Mouse (Mus musculus) thymus, adult 2 months (tissue): Measurements from ENCODE around the gene Negr1. TPM values are rescaled to one million over a fixed set of nuclear protein-coding genes. Genes with fewer than 3 reads are reported as not detected.

Experiments used
- DNase-seq: peaks from one replicate; pipeline ENCODE4 v3.0.0; 2021
- H3K27ac ChIP-seq: fragments of 200-500 bp; 2 replicates; pipeline ENCODE4 v1.5.1; 2012; ENCODE audit warnings: low read length, control low read depth; ENCODE audit not compliant: control insufficient read depth, insufficient read depth
- H3K27me3 ChIP-seq: fragments of 200-500 bp; 2 replicates; pipeline ENCODE4 v1.6.1; 2012; ENCODE audit warnings: mild to moderate bottlenecking, low read length, moderate library complexity, mixed read lengths; ENCODE audit not compliant: control insufficient read depth, insufficient read depth
- H3K36me3 ChIP-seq: fragments of 200-500 bp; 2 replicates; pipeline ENCODE4 v1.6.1; 2012; ENCODE audit warnings: mild to moderate bottlenecking, low read length, moderate library complexity; ENCODE audit not compliant: control insufficient read depth, insufficient read depth
- H3K4me1 ChIP-seq: fragments of 200-500 bp; replicated peaks from 2 replicates; pipeline ENCODE4 v1.6.1; 2012; ENCODE audit warnings: low read length; ENCODE audit not compliant: control insufficient read depth, insufficient read depth
- H3K4me3 ChIP-seq: fragments of 200-500 bp; 2 replicates; pipeline ENCODE4 v1.5.1; 2012; ENCODE audit warnings: mild to moderate bottlenecking, low read length, control low read depth, moderate library complexity; ENCODE audit not compliant: control insufficient read depth, insufficient read depth
- CTCF ChIP-seq: fragments of 200-500 bp; IDR thresholded peaks from 2 replicates; pipeline ENCODE4 v1.5.1; 2012; ENCODE audit warnings: mild to moderate bottlenecking, control low read depth, low read length, moderate library complexity, borderline replicate concordance; ENCODE audit not compliant: control insufficient read depth, poor library complexity, insufficient read depth; ENCODE audit errors: extremely low read depth
- POLR2A ChIP-seq: fragments of 200-500 bp; IDR thresholded peaks from 2 replicates; pipeline ENCODE4 v1.6.1; 2012; ENCODE audit warnings: mild to moderate bottlenecking, low read length, control low read depth, moderate library complexity; ENCODE audit not compliant: control insufficient read depth, poor library complexity, insufficient read depth; ENCODE audit errors: extremely low read depth
- WGBS: fragments of 180-500 bp; shearing (Covaris S2); methylation state at CpG from one replicate; pipeline ENCODE4 v1.1.7; 2018; 5-methylcytosine and 5-hydroxymethylcytosine counted together
- polyA plus RNA-seq: library from polyadenylated mRNA; depleted of rRNA; stranded (reverse); fragments of >200 nt; gene quantifications from 2 replicates; pipeline ENCODE4 v1.2.3, GENCODE M21; 2012

Gene Negr1
- polyA plus RNA-seq, 1 experiment, result 0.67 TPM

DNA sequence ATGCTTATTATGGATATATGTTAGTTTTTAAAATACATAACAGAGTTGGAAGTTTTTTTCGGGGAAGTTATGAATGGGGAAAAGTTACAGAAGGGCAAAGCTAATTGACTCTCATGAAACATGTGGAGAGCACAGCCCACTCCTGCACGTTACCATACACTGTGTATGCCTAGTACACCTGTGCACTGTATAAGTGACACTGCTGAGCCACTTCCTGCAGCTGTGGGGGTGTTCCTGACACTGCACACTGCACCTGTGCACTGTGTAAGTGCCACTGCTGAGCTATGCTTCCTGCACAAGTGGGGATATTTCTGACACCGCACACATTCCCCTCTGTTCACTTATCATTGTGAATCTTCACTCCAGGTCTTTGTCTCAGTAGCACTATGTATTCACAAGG, 261.4 kb downstream of the Negr1 start:
- 59% methylated on average over 3 of the region's 3 CpGs for WGBS
- H3K4me1 ChIP-seq, result no peaks in the 10 kb centered on the region
- no peak for DNase-seq
- no peak overlapping the region for H3K27ac ChIP-seq
- no peak for TF ChIP-seq POLR2A
- TF ChIP-seq CTCF, result no peak
- H3K27me3 ChIP-seq, result no peaks in the 10 kb centered on the region
- H3K4me3 ChIP-seq, result no peak overlapping the region
- no peaks in the 10 kb centered on the region for H3K36me3 ChIP-seq

DNA sequence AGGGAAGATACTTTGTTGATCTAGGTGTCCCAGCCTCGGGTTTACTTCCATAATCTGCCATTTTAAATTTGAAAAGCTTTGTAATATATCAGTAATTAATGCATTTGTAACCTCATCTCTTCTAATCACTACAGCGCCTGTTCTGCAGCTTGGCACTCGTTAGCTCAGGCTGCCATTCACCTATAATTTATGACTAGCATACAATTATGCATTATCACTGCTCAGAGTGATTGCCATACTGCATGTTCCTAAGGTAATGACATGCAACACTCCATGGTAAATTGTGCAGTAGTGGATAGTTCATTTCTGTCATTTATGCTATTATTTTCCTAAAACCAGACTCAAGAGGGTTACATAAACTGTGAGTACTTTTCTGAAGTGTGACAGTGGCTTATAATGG, 272.3 kb downstream of the Negr1 start:
- Histone ChIP-seq H3K4me1 (no peaks in the 10 kb centered on the region), H3K27ac (no peak overlapping the region), H3K27me3 (no peaks in the 10 kb centered on the region), H3K36me3 (no peaks in the 10 kb centered on the region), H3K4me3 (no peak overlapping the region)
- no peak for DNase-seq
- TF ChIP-seq POLR2A (no peak), CTCF (no peak)
- 71% methylated on average over 3 of the region's 3 CpGs for WGBS

DNA sequence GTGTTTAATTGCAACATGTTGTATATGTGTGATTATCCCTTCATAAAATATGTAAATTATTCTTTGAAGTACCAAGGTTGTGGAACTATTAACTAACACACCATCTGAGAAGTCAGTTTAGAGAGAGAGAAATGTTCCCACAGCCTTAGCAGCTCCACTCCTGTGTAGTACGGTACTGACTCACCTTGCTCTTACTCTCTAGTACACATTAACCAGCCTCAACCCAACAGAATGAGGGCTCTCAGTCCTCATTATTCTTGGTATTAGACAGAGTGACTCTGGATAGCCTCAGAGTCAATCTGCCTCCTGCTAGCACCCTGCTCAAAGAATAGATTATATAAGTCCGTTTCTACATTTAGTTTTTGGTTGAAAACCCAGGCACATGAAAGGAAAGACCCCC, 277.0 kb downstream of the Negr1 start:
- no peak for DNase-seq
- TF ChIP-seq CTCF, result no peak
- WGBS, result 92% methylated on average over 2 of the region's 2 CpGs
- no peaks in the 10 kb centered on the region for H3K4me1 ChIP-seq
- H3K36me3 ChIP-seq, result no peaks in the 10 kb centered on the region
- no peak overlapping the region for H3K4me3 ChIP-seq
- no peak overlapping the region for H3K27ac ChIP-seq
- H3K27me3 ChIP-seq, result no peaks in the 10 kb centered on the region

DNA sequence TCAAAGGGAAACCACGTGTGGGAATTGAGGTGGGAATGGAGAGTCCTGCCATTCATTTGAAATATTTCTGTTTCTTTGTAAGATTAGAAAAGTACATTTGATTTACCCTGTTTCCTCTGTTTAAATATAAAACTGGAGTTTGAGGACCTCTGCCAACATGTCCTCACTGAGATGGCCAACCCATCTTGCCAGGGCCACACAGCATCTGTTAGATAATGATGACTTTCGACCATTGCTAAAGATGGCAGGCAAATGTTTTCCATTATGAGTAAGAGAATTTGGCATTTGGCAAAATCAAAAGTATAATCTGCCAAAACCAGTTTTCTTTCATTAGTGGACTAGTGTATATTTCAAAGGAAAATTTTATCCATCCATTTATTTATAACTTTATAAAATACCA, 286.8 kb downstream of the Negr1 start:
- H3K4me3 ChIP-seq, result no peak overlapping the region
- H3K27me3 ChIP-seq, result no peaks in the 10 kb centered on the region
- no peak overlapping the region for H3K27ac ChIP-seq
- TF ChIP-seq CTCF, result no peak
- TF ChIP-seq POLR2A, result no peak
- H3K4me1 ChIP-seq, result no peaks in the 10 kb centered on the region
- DNase-seq, result no peak
- no peaks in the 10 kb centered on the region for H3K36me3 ChIP-seq
- 86% methylated on average over 2 of the region's 2 CpGs for WGBS

DNA sequence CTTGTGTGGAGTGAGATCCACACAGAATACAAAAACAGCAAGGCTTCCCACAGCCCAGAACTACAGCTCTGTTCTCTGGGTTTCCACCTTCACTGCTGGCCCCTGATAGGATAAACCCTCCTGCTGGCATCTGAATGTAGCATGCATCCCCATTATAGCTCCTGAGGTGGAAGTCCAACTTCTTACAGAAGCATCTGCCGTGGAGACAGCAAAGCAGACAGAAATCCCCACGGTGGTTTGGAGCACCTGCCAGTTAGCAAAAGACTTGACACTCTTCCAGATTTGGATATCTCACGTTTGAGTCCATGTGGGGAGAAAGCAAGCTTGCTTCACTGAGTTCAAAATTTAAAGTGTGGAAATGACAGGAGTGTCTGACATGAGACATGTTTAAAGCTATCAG, 290.3 kb downstream of the Negr1 start:
- DNase-seq, result no peak
- Histone ChIP-seq H3K36me3 (no peaks in the 10 kb centered on the region), H3K27me3 (no peaks in the 10 kb centered on the region), H3K4me3 (no peak overlapping the region), H3K27ac (no peak overlapping the region), H3K4me1 (no peaks in the 10 kb centered on the region)
- TF ChIP-seq CTCF (no peak), POLR2A (no peak)
- 80% methylated on average over 3 of the region's 3 CpGs for WGBS

DNA sequence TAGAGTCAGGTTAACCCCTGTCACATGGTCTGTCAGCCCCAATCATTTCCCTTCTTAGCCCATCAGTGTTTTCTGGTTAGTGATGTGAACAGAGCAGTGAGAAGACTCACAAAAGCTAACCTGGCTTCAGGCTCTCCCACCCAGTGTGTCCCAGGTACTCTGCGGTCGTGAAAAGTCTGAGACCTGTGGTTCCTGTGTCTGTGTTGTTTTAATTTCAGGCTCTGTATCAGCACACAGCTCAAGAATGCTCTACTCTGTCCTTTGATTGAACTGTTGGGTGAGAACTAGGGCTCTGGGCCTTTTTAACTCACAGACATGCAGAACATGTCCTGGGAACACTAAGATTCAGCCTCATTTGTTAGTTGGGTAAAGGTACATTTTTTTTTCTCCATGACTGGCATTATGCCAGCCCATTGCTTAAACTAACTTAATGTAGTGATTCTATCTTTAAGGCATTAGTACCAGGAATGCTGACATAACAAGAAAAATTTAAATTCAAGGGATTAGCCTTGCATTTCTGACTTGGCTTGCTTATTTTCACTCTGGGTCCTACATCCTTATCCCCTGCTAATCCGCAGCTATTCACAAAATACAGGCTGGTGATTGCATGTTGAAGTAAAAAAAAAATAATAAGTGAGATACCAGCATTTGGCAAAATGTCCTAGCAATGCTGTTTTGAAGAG, 308.8 kb downstream of the Negr1 start:
- Histone ChIP-seq H3K4me1 (no peaks in the 10 kb centered on the region), H3K36me3 (no peaks in the 10 kb centered on the region), H3K4me3 (no peak overlapping the region), H3K27me3 (no peaks in the 10 kb centered on the region), H3K27ac (no peak overlapping the region)
- no peak for DNase-seq
- no peak for TF ChIP-seq POLR2A
- no peak for TF ChIP-seq CTCF
- 80% methylated on average over 3 of the region's 3 CpGs for WGBS

DNA sequence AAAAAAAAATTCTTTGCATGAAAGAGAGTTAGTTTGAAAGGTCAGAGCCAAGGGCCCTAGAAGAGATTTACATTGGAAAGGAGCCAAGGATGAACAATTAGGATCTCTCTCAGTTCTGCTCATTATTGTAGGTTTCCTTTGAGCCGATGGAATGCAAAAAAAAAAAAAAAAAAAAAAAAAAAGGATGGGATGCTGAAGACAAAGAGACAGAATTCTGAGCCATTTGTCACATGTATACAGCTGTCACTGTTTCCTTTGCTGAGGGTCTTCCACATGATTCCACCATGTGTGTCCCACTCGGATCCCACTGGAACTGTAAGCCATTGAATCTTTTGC, 309.3 kb downstream of the Negr1 start:
- no peak overlapping the region for H3K4me3 ChIP-seq
- H3K36me3 ChIP-seq, result no peaks in the 10 kb centered on the region
- H3K27ac ChIP-seq, result no peak overlapping the region
- WGBS, result 67% methylated on average over 2 of the region's 2 CpGs
- TF ChIP-seq CTCF (no peak), POLR2A (no peak)
- no peak for DNase-seq
- H3K27me3 ChIP-seq, result no peaks in the 10 kb centered on the region
- no peaks in the 10 kb centered on the region for H3K4me1 ChIP-seq
